Mouse (Mus musculus) embryonic stem cell, embryonic (primary cell): ENCODE measurements at regions not wholly inside any gene's neighbourhood (a gene's known extent, or its start where the extent isn't known, plus 50 kb on each side); places are given as distances from the start of the nearest gene placed in this dataset.

Source experiments
- CTCF ChIA-PET, 4 experiments: fragments of 300-600 bp in 2 of 4; fragments of 350-600 bp in 2 of 4; sonication (Branson Sonifier 250); formaldehyde crosslinking; loops; one replicate each; lab custom pipeline; 2022; ENCODE audit warnings: inconsistent platforms in 2 of 4; lab: Charles Lee
- POLR2A ChIA-PET, 4 experiments: fragments of 300-600 bp in 2 of 4; fragments of 350-600 bp in 2 of 4; sonication (Branson Sonifier 250); formaldehyde crosslinking; loops; one replicate each; lab custom pipeline; 2022; ENCODE audit warnings: antibody characterized with exemption in 4 of 4, inconsistent platforms in 1 of 4; lab: Charles Lee

DNA sequence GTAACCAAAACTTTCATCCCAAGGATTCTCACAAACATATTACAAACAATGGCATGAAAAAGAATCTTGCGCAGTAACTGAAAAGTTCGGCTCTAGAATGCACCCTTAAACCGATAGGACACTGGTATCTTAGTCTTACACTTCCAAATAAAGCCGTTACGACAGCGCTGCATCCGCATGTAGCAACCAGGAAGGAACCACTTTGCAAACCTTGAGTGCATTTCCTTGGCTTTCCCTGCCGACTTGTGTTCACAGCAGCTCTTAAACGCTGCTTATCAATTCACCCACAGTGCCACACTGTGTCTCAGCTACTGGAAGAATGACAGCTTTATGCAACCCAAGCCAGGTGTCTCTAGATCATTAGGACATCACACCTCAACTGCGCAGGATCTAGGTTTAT, 202.3 kb upstream of the Arid1b start:
- POLR2A ChIA-PET: no interaction called here
- CTCF ChIA-PET: interaction anchor here in 1 of 4 experiments (0.6 kb wide), 1 partner anchor 180 kb away, joined by 3 read pairs; no protein-coding TSS in a partner anchor

DNA sequence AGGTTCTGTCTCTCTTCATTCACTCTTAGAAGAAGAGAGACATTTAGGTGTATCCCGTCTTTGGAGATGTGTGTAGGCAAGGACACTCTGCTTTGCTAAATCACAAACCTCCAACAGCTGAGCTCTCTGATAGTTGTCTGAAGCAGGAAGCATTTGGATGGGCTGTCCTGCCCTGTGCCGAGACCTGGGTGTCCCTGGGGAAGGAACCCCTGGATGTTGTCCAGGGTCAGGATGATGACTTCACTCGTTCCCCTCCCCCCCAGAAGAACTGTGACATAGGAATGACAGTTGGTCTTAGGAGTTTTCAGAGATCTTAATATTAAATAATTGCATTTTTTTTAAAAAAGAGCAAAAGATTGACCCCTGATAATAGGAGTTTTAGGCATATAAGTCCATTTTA, 197.9 kb upstream of the Arid1b start:
- ChIA-PET CTCF (no interaction called here), POLR2A (no interaction called here)

DNA sequence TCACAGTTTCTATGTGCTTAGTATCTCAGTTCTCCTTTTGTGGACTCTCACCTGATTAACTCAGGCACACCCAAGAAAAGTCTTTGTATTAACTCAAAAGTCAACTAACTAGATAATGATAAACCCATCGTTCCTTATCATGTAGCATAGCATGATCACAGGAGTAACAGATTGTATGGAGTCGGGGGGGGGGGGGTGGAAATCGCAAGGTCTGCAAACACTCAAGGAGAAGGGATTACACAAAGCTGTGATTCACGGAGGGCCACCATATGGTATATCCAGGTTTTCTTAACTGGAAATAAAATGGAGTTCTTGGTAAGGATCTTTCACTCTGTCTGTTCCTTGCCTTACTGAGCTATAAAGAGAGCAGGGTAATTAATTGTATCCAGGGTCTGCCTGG, 190.1 kb upstream of the Arid1b start:
- CTCF ChIA-PET: interaction anchor here in 1 of 4 experiments (0.7 kb wide), 1 partner anchor 1246 kb away, joined by 18 read pairs; no protein-coding TSS in a partner anchor
- POLR2A ChIA-PET: interaction anchor here in 1 of 4 experiments (0.8 kb wide), 1 partner anchor 64 kb away, joined by 3 read pairs; no protein-coding TSS in a partner anchor

DNA sequence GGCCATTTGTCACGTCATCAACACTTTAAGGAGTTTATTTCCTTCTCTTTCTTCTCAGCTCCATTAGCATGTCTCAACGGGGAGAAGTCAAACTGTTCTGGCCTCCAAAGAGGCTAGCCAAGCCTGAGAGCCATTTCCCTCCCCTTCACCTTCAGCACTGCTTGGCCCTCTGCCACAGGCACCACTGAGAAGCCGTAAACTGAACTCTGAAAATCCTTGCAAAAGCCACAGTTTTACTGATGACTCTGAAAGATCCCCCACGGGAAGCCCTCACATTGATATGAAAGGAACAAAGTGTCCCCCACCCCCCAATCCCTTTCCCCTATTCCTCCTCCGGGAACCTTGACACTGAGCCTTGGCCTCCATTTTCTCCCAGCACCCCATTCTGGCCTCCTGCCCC, 188.1 kb upstream of the Arid1b start:
- ChIA-PET POLR2A (no interaction called here), CTCF (interaction anchor here in 1 of 4 experiments (0.6 kb wide), 1 partner anchor 191 kb away, joined by 7 read pairs; no protein-coding TSS in a partner anchor)

DNA sequence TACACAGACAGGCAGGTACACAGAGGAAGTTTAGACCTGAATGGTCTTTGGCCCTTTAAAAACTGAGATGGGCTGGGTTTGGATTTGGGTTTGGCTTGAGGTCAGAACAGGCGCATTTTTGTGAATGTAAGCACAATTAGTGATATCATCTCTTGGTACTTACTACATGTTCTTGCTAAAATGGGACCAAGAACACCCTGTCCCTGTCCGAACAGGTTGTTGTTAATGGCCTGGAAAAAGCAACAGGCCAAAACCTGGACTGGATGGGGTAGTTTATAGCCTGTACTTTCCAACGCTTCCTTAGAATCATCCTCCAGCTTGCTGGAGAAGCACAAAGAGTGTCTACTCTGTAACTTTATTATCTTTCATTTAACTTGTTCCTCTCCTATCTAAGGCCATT, 185.2 kb upstream of the Arid1b start:
- POLR2A ChIA-PET: no interaction called here
- CTCF ChIA-PET: no interaction called here

DNA sequence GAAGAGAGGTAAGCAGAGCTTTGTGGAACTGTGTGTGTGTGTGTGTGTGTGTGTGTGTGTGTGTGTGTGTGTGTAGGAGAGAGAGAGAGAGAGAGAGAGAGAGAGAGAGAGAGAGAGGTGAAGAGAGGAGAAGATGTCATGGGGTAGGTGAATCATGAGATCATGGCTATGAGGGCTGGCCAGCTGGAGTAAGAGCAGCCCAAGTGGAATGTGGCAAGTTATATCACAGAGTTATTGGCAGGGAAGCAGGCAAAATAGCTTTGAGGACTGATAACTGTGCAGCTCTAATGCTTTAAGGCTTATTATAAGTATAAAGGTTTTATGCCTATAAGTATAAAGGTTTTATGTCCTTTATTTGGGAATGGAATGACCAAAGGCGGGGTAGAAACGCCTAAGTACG, 180.9 kb upstream of the Arid1b start:
- CTCF ChIA-PET: no interaction called here
- POLR2A ChIA-PET: no interaction called here

DNA sequence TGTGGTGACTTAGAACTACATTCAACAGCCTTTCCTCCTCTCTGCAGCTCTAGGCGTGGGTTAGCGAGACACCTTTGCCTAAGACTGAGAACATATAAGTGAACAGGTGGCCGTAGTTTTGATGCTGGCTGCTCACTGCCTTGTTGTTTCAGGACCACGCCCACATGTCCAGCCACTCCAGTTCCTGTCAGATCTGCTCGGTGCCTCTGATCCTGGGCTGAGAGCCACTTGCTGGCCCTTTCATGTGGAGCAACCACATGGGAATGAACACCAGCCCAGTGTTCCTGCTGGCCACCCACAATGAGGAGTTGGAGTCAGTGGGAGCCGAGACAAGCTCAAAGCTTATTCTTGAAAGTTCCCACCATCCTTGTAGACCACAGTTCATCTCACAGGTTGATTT, 180.5 kb upstream of the Arid1b start:
- ChIA-PET CTCF (no interaction called here), POLR2A (no interaction called here)

DNA sequence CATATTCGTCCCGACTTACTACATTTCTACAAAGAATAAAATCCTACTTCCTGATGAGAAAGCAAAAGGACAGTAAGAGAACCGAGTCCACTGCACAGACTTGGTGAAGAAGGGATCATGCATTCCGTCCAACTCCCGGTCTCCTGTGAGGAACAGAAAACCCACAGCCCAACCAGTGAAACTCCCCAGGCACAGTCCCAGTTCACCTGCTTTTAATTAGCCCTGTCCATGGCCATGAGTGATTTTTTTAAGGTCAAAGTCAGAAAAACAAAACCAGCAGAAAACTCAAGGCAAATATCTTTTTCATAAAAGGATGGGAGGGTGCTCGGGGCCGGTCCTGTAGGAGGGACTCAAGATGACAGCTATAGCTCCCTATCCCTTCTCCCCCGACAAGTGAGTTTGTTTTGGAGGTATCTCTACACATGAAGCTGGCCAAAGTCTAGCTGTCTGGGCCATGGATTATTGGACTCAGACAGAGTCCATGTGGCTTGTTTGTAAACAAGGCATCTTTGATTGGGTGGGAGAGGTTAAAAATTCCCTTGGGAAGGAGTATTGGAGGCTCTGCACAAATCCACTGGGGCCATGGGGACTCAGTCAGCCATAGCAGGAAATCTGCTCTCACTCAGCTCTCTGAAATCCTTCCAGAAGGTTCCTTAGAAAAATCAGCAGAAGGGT, 168.8 kb upstream of the Arid1b start:
- CTCF ChIA-PET: interaction anchor here in 1 of 4 experiments (0.6 kb wide), 2 partner anchors 230 to 911 kb away, joined by 4 to 5 read pairs; no protein-coding TSS in a partner anchor

DNA sequence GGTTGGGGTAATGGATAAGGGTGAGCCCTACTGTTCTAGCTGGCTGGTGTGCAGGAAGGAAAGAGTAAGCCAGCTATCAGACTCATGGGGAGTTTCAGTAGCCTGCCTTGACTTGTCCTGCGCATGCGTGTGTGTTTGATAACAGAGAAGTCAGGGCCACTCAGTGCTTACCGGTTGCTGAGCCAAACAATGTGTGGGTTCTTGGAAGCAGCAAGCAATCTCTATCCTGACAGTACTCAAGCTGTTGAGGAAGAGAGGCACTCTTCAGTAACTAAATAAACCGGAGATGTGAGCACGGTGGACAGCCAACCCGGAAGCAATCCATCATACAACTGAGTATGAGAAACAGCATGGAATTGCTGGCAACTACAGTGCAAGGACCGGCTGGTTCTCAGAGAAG, 160.1 kb upstream of the Arid1b start:
- CTCF ChIA-PET: no interaction called here

More for the DNA sequence above, 168.8 kb upstream of the Arid1b start:
- POLR2A ChIA-PET: interaction anchor here in 2 of 4 experiments (0.6 kb wide), 2 partner anchors 270 to 644 kb away, joined by 3 to 4 read pairs; no protein-coding TSS in a partner anchor

DNA sequence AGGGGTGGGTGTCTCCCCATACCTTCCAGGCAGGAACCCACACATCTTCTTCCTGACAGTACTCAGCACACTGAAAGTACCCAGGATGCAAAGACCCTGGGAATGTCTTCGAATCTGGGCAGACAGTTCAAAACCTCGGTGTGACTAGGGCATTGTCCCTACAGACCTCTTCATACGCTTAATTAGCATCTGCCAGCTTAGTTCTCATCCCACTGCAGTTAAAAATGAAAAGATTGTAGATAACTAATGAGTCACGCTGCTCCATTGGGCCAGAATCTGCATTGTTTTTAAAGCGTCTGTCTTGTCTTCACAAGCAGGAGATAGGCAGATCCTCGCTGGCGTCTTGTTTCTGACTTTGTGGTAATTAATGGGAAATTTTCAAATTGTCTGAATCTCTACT, 159.6 kb upstream of the Arid1b start:
- ChIA-PET POLR2A (no interaction called here), CTCF (no interaction called here)

More for the DNA sequence above, 160.1 kb upstream of the Arid1b start:
- POLR2A ChIA-PET: interaction anchor here in 1 of 4 experiments (0.6 kb wide), 1 partner anchor 73 kb away, joined by 4 read pairs; no protein-coding TSS in a partner anchor

DNA sequence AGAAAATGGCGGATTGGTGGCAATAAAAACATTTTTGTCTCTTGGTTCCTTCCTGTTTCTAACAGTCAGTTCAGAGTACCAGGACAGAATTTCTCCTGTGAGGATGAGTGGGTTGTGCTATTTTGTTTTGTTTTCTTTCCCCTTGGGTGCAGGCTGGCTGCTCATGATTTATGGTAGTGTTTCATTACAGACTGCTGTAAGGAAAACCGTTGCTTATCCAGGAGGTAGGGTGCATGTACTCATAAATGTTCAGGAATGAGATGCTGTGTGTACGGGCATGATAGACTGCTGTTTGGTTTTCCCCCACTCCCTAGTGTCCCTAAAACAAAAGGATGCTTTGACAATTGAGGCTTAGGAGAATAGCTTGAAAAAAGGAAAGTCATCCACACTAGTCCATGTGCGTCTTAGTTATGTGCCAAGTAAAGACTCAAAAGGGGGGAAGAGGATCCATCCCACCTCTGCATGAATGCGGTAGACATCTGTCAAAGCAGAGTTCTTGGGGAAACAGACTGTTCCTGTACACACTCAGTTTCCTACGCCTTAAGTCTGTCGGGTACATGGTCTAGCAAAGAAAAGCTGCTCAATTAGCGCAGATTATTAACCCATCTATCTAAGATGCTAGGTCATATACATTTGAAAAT, 158.9 kb upstream of the Arid1b start:
- CTCF ChIA-PET: no interaction called here
- POLR2A ChIA-PET: no interaction called here

DNA sequence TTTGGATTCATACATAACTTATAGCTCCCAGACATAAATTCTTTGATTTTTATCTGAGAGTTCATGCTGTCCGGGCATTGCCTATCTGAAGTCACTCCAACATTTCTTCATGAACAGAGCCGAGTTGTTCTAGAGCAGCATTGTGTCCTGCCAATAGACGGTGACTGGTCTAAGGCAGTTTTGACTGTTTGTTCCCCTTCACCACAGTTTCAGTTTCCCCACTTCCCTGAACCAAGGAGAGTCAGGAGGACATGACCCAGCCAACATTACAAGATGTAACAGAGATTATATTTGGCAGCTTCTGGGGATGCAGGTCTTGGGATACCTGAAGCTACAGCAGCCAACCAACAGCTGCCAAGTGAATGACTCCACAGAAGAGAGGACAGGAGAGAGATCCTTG, 154.0 kb upstream of the Arid1b start:
- POLR2A ChIA-PET: no interaction called here

DNA sequence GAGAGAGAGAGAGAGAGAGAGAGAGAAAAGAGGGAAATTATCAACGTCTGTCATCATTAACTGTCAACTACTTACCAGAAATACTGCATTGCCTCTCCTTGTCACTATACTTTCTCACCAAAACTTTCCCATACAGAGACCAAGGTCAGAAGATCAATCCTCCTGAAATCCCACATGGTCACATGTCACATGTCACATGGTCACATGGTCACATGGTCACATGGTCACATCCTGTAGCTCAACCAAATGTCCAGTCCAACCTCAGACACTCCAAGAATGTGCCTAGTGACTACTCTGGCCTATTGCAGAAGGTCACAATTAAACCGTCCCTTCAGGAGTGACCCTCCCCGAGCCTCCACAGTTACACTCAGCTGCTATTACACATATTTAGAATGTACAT, 135.8 kb upstream of the Arid1b start:
- CTCF ChIA-PET: interaction anchor here in 1 of 4 experiments (0.9 kb wide), 1 partner anchor 91 kb away, joined by 3 read pairs; no protein-coding TSS in a partner anchor
- POLR2A ChIA-PET: interaction anchor here in 1 of 4 experiments (0.6 kb wide), 1 partner anchor 31 kb away, joined by 4 read pairs; no protein-coding TSS in a partner anchor

More for the DNA sequence above, 154.0 kb upstream of the Arid1b start:
- CTCF ChIA-PET: no interaction called here

DNA sequence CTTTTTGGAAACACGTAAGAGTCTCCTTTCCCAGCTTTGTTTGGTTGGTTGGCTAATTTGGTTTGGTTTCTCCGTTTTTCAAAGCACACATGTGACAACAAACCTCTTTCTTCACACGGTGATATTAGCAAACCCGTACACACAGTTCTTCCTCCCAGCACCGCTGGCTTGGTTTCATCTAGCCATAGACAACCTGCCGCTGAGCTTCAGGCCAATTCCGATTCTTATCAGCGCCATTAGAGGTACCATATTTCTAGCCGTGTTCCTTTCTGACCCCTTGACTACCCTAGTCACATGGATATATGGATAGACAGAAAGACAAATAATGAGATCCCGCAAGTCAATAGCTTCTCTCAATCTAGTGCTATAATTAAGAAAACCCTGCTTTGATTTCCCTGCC, 129.2 kb upstream of the Arid1b start:
- POLR2A ChIA-PET: interaction anchor here in 1 of 4 experiments (0.6 to 1.0 kb wide), 4 partner anchors 13 to 193 kb away, joined by 3 read pairs; no protein-coding TSS in a partner anchor
- CTCF ChIA-PET: no interaction called here

DNA sequence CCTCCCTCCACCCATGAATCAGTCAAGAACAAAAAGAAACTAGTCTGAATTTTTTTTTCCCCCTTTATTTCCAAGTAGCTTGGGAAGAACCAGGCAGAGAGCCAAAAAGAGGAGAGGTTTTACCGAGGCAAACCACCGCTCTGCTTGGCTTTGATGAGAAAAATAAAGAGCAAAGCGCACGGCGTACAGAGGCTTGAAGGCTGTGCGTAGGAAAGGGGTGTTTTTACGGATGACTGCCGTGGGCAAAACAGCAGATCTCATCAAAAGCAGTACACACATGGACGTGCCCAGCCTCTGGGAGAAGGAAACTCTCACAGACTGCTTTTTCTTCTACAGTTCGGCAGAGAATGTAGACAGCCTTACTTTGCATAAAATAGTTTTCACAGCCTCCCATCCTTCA, 128.5 kb upstream of the Arid1b start:
- ChIA-PET POLR2A (interaction anchor here in 1 of 4 experiments (1.0 kb wide), 1 partner anchor 14 kb away, joined by 3 read pairs; no protein-coding TSS in a partner anchor), CTCF (no interaction called here)

DNA sequence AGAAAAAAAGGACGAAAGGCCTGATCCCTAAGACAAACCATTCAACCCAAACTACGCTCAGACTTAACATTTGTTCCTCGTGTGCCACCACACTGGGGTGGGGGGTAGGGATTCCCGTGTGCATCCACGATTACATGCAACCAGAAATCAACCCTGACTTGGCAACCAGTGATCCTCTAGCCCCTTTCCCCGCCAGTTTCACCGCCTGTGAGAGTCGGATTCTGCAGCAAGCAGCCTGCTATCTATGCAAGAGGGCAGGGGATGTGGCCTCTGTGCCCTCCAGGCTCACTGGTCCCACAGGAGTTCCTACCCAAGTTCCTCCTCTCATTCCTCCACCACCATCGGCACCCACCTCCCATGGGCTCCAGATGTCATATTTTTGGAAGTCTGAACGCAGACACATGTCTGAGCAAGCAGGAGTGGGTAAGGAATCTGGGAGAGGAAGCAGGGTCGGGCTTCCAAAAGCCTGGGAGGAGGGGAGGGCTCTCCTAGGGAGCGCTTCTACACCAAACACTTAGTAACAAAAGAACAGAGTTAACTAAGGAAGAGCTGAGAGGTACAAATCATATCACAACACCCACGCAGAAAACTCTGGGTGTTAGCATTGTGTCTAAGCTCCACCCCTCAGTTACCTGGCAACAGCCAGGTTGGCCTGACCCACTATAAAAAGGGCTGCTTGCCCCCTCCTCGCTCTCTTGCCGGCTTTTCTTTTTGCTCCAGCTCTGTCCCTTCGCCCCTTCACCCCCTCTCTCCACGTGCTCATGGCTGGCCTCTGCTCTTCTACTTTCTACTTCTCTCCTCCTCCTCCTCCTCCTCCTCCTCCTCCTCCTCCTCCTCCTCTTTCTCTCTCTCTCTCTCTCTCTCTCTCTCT, 127.9 kb upstream of the Arid1b start:
- ChIA-PET CTCF (interaction anchor here in 1 of 4 experiments (0.7 kb wide), 1 partner anchor 80 kb away, joined by 3 read pairs; no protein-coding TSS in a partner anchor), POLR2A (no interaction called here)

DNA sequence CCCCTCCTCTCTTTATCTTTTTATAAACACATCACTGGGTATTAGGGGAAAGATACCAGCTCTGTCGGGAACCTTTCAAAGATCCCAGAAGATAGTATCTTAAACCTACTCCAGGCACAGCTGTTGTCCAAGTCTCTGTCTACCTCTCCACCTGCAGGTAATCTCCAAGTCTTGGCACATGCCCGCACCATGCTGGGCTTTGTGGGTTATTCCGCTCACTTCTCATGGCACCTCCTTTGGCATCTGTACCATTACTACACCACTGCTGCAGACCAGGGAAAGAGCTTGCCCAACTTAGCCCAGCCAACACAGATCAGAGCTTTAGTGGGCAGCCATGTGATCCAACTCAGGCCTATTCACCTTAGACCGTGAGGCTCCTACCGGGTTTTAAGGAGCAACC, 127.0 kb upstream of the Arid1b start:
- CTCF ChIA-PET: interaction anchor here in 2 of 4 experiments (0.7 kb wide), 2 partner anchors 80 to 1349 kb away, joined by 3 read pairs; no protein-coding TSS in a partner anchor
- POLR2A ChIA-PET: no interaction called here

DNA sequence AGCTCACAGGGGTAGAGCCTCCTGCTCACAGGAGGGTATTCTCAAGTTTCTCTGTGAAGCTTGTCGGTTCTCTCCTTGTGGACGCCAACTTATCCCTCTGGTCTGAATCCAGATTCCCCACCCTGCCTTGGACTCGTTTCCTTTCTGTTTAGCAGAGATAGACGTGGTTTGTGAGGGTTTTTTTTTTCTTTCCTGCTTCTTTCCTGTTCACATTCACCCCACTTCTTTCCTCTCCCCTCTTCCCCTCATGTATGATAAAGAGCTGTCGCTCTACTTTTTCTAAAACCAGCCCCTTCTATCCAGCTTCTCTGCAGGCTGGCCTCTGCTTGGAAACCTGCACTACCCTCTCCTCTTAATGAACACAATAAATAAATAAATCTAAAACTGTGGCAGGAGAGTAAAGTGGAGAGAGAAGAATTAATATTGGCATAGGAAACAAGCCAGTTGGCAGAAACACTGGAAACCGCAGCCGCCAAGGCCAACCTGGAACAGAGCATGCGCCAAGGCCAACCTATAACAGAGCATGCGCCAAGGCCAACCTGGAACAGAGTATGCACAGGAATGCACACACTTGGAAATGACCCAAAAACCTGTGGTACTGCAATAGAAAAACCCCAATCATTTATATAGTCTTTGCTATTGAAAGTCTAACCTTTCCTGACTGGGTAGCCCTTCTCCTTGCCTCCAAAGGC, 126.2 kb upstream of the Arid1b start:
- CTCF ChIA-PET: interaction anchor here in 1 of 4 experiments (0.7 kb wide), 1 partner anchor 1350 kb away, joined by 3 read pairs; no protein-coding TSS in a partner anchor
- POLR2A ChIA-PET: interaction anchor here in 1 of 4 experiments (1.0 kb wide), 1 partner anchor 64 kb away, joined by 3 read pairs; no protein-coding TSS in a partner anchor
